Mouse (Mus musculus): ENCODE measurements at regions not wholly inside any gene's neighbourhood (a gene's known extent, or its start where the extent isn't known, plus 50 kb on each side); places are given as distances from the start of the nearest gene placed in this dataset.

GRCm38 (mm10) chr11:114391553-114391952 is 276.8 kb upstream of the Rpl38 start:
- TF ChIP-seq NRF1 (IDR thresholded peaks at IDR 0.05; ENCODE audit: low read depth, low read length) (no peak), CTCF (conservative IDR thresholded peaks at IDR 0.05 in 1 of 2, IDR thresholded peaks at IDR 0.05 in 1 of 2; ENCODE audit: low read depth in 2 of 2, low read length in 2 of 2) (no peak), RCOR1 (conservative IDR thresholded peaks at IDR 0.05; ENCODE audit: low read depth, low read length) (no peak), SIN3A (IDR thresholded peaks at IDR 0.05; ENCODE audit: low read length) (no peak), IRF4 (IDR thresholded peaks at IDR 0.05; ENCODE audit: low read depth, low read length) (no peak), NELFE (IDR thresholded peaks at IDR 0.05; ENCODE audit: low read depth, low read length) (no peak), MAZ (IDR thresholded peaks at IDR 0.05; ENCODE audit: low read depth, low read length) (no peak), BHLHE40 (IDR thresholded peaks at IDR 0.05; ENCODE audit: low read depth, low read length) (no peak), EP300 (IDR thresholded peaks at IDR 0.05; ENCODE audit: low read length) (no peak), ELF1 (IDR thresholded peaks at IDR 0.05; ENCODE audit: low read depth, low read length) (no peak), POLR2A (IDR thresholded peaks at IDR 0.05; ENCODE audit: low read depth, low read length) (no peak), USF2 (conservative IDR thresholded peaks at IDR 0.05; ENCODE audit: low read depth, low read length) (no peak), RAD21 (IDR thresholded peaks at IDR 0.05; ENCODE audit: low read depth, low read length) (no peak)

Measured in CH12.LX (cell line).